Mouse (Mus musculus) left cerebral cortex, postnatal 36 days (tissue): Measurements from ENCODE around the gene Gm11444. TPM values are rescaled to one million over a fixed set of nuclear protein-coding genes. Genes with fewer than 3 reads are reported as not detected.

ENCODE experiments used
- total RNA-seq, 2 experiments: library from RNA; stranded (reverse); gene quantifications; 2 replicates each; pipeline ENCODE4 v1.2.3; 2021

Gm11444 gene
- total RNA-seq, 2 experiments from 2014 or later = not detected

Other genes starting within 250 kb of the Gm11444 start
- gene Tbx2, start 17.8 kb downstream of the Gm11444 start, total RNA-seq = 1 to 10 TPM; 1.9 to 2.2 TPM
- under 1 TPM; 0.17 to 0.25 TPM for gene Tbx4, start 36.1 kb upstream of the Gm11444 start, total RNA-seq